Mouse (Mus musculus) macrophage (primary cell): ENCODE results near the gene Cdh4. TPM values are rescaled to one million over a fixed set of nuclear protein-coding genes. Genes with fewer than 3 reads are reported as not detected.

ENCODE experiments used
- H3K27ac ChIP-seq: fragments of 350-480 bp; formaldehyde crosslinking; 2 replicates; pipeline ENCODE4 v1.9.0; 2021
- H3K36me3 ChIP-seq: fragments of 350-480 bp; formaldehyde crosslinking; 2 replicates; pipeline ENCODE4 v1.9.0; 2021; ENCODE audit errors: inconsistent target
- H3K4me3 ChIP-seq: fragments of 350-480 bp; formaldehyde crosslinking; 2 replicates; pipeline ENCODE4 v1.9.0; 2021; ENCODE audit errors: inconsistent target
- H3K79me2 ChIP-seq: fragments of 350-480 bp; formaldehyde crosslinking; 2 replicates; pipeline ENCODE4 v1.9.0; 2021; ENCODE audit errors: inconsistent target
- WGBS: methylation state at CpG from one replicate; pipeline ENCODE4 v1.1.7; 2026; ENCODE audit warnings: inconsistent platforms; ENCODE audit not compliant: missing documents; 5-methylcytosine and 5-hydroxymethylcytosine counted together
- polyA plus RNA-seq: library from polyadenylated mRNA; stranded (reverse); fragments of 250-400 nt; gene quantifications from 3 replicates; pipeline ENCODE4 v1.2.4, GENCODE M21; 2018; ENCODE audit warnings: inconsistent platforms

The Cdh4 gene
- polyA plus RNA-seq, 1 experiment from 2014 or later: not detected

DNA sequence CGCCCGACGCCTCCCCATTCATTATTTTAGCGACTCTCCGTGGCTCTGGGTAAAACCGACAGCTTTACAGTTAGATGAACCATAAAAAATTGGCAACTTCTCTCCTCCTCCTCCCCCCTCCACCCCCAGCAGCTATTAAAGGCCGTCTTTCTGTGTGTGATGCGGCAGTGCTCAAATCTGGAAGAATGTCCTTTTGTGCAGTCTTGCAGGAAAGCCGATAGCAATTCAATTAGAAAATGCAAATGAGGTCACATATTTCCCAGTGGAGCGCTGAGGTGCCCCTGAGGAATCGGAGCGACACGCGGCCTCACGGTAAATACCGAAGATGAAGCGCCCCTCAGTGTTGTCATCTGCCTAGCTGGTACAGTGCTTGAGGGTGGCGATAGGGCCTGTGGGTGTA is 345.0 kb downstream of the Cdh4 start:
- Histone ChIP-seq H3K27ac (no peak overlapping the region), H3K36me3 (no peaks in the 10 kb centered on the region), H3K79me2 (no peaks in the 10 kb centered on the region), H3K4me3 (no peak overlapping the region)
- WGBS: 91% methylated on average over 18 of the region's 18 CpGs

DNA sequence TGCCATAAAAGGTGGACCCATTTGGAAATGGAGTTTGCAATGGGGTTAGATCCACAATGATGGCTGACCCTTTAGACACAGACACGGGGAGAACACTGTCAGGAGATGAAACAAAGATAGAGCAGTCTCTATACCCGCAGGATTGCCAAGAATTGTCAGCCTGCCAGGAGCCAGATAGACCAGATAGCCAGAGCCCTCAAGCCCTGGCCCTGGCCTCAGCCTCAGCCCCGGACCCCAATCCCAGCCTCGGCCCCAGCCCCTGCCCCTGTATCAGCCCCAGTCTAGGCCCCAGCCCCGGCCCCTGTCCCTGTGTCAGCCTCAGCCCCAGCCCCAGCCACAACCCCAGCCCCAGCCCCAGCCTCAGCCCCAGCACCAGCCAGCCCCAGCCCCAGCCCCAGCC is 345.6 kb downstream of the Cdh4 start:
- Histone ChIP-seq H3K27ac (no peak overlapping the region), H3K36me3 (no peaks in the 10 kb centered on the region), H3K79me2 (no peaks in the 10 kb centered on the region), H3K4me3 (no peak overlapping the region)
- 84% methylated on average over 5 of the region's 5 CpGs for WGBS

DNA sequence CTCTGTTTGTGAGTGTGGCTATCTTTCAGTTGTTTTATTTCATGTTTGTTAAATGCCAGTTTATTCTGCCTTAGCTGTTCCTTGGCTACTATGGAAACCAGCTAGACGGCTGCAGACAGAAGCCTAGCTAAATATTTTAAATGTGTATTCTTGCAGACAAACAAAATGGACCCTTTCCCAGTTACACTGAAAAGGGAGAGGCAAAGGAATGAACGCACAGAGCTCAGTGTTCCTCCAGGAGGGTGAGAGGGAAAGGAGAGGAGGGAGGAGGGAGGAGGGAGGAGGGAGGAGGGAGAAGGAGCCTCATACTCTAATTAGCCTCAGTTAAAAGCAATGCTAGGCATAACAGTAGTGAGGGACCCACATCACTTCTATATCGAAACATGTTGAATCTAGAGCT is 348.5 kb downstream of the Cdh4 start:
- Histone ChIP-seq H3K27ac (no peak overlapping the region), H3K36me3 (no peaks in the 10 kb centered on the region), H3K79me2 (no peaks in the 10 kb centered on the region), H3K4me3 (no peak overlapping the region)
- WGBS: 82% methylated on average over 3 of the region's 3 CpGs

GRCm38 (mm10) chr2:179792426-179793133 is 350.3 kb downstream of the Cdh4 start:
- Histone ChIP-seq H3K27ac (no peak overlapping the region), H3K4me3 (no peak overlapping the region), H3K79me2 (no peaks in the 10 kb centered on the region), H3K36me3 (no peaks in the 10 kb centered on the region)
- WGBS: 77% methylated on average over 13 of the region's 13 CpGs

- 85% methylated on average over 1 of the region's 1 CpGs for WGBS
- no peaks in the 10 kb centered on the region for H3K79me2 ChIP-seq
- no peaks in the 10 kb centered on the region for H3K36me3 ChIP-seq
- no peak overlapping the region for H3K4me3 ChIP-seq
- no peak overlapping the region for H3K27ac ChIP-seq
These were observed 352.1 kb downstream of the Cdh4 start for GRCm38 (mm10) chr2:179794354-179794753.

- Histone ChIP-seq H3K4me3 (no peak overlapping the region), H3K36me3 (no peaks in the 10 kb centered on the region), H3K79me2 (no peaks in the 10 kb centered on the region), H3K27ac (no peak overlapping the region)
- WGBS: 95% methylated on average over 12 of the region's 12 CpGs
These were observed 353.2 kb downstream of the Cdh4 start for GRCm38 (mm10) chr2:179795452-179795851.

- no peak overlapping the region for H3K4me3 ChIP-seq
- no peaks in the 10 kb centered on the region for H3K79me2 ChIP-seq
- H3K36me3 ChIP-seq: no peaks in the 10 kb centered on the region
- whole genome bisulfite sequencing: 79% methylated on average over 19 of the region's 19 CpGs
- H3K27ac ChIP-seq: no peak overlapping the region
These were observed 357.8 kb downstream of the Cdh4 start for GRCm38 (mm10) chr2:179799906-179800532.

- WGBS: 92% methylated on average over 7 of the region's 7 CpGs
- H3K36me3 ChIP-seq: no peaks in the 10 kb centered on the region
- no peaks in the 10 kb centered on the region for H3K79me2 ChIP-seq
- no peak overlapping the region for H3K4me3 ChIP-seq
- H3K27ac ChIP-seq: no peak overlapping the region
These were observed 358.8 kb downstream of the Cdh4 start for GRCm38 (mm10) chr2:179801042-179801441.

- H3K36me3 ChIP-seq: no peaks in the 10 kb centered on the region
- H3K79me2 ChIP-seq: no peaks in the 10 kb centered on the region
- no peak overlapping the region for H3K27ac ChIP-seq
- WGBS: 50% methylated on average over 1 of the region's 1 CpGs
- H3K4me3 ChIP-seq: no peak overlapping the region
These were observed 360.2 kb downstream of the Cdh4 start for GRCm38 (mm10) chr2:179802411-179802810.

- WGBS: 83% methylated on average over 5 of the region's 5 CpGs
- Histone ChIP-seq H3K79me2 (no peaks in the 10 kb centered on the region), H3K36me3 (no peaks in the 10 kb centered on the region), H3K4me3 (no peak overlapping the region), H3K27ac (no peak overlapping the region)
These were observed 368.9 kb downstream of the Cdh4 start for GRCm38 (mm10) chr2:179811086-179811485.

DNA sequence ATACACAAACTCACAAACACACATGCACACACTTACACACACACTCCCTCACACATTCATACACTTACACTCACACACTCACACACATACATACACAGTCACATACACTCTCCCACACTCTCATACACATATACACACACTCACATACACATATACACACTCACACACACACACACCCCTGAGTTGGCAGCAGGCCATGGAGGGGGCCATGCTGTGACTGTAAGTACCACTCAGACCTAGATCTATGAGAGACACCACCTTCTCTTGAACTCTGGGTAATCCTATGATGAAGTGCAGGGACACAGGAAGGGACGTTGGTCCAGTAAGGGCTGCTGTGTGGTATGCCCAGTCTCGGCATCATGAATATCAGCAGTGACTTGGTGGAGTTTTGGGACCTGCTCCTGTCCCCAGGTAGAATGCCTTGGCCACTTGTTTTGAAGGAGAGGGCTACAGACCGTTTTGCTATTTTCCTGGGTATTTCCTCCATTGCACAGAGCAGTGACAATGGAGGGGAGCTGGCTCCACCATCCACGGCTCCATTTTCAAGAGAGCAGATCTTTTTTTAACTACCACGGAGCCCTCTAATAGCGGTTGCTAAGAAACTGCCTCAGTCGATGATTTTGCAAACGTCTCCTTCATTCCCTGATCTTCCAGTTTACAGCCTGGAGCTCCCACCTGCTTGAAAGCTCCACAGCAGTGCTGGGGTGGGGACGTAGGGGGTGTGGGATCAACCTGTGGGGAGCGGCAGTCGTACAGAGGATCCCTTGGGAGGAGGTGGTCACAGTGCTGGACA is 371.0 kb downstream of the Cdh4 start:
- Histone ChIP-seq H3K4me3 (no peak overlapping the region), H3K27ac (no peak overlapping the region), H3K79me2 (no peaks in the 10 kb centered on the region), H3K36me3 (no peaks in the 10 kb centered on the region)
- 72% methylated on average over 11 of the region's 11 CpGs for WGBS

DNA sequence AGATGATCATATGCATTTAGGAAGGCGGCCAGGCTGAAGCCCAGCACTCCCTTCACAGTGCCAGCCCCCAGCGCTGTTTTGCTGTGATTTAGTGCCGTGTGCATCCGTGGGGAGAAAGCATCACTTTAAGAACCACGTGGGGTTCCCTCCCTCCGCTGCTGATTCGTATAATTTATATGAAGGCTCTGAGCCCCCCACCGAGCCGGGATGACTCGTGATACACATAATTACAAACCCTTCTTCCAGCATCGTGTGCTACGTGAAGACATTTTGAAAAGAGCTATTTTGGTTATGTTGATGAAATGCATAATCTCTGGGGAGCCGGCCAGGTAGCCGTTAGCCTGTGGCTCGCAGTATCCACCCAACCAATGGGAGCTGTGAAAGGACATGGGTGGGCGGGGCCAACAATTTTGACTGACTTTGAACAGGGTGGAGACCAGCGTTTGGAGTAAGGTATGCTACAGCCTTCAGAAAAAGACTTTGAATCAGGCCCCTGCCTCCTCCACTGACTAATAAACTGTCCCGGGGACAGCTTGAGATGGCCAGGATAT is 382.6 kb downstream of the Cdh4 start:
- Histone ChIP-seq H3K79me2 (no peaks in the 10 kb centered on the region), H3K4me3 (no peak overlapping the region), H3K27ac (no peak overlapping the region), H3K36me3 (no peaks in the 10 kb centered on the region)
- 50% methylated on average over 18 of the region's 18 CpGs for WGBS

- H3K79me2 ChIP-seq: no peaks in the 10 kb centered on the region
- no peak overlapping the region for H3K27ac ChIP-seq
- no peaks in the 10 kb centered on the region for H3K36me3 ChIP-seq
- no peak overlapping the region for H3K4me3 ChIP-seq
- WGBS: 97% methylated on average over 6 of the region's 6 CpGs
These were observed 386.7 kb downstream of the Cdh4 start for GRCm38 (mm10) chr2:179828968-179829367.

- H3K36me3 ChIP-seq: no peaks in the 10 kb centered on the region
- WGBS: 45% methylated on average over 6 of the region's 6 CpGs
- H3K79me2 ChIP-seq: no peaks in the 10 kb centered on the region
- no peak overlapping the region for H3K4me3 ChIP-seq
- no peak overlapping the region for H3K27ac ChIP-seq
These were observed 387.7 kb downstream of the Cdh4 start for GRCm38 (mm10) chr2:179829972-179830371.

GRCm38 (mm10) chr2:179834892-179835291 is 392.7 kb downstream of the Cdh4 start:
- WGBS: 86% methylated on average over 9 of the region's 9 CpGs
- Histone ChIP-seq H3K79me2 (no peaks in the 10 kb centered on the region), H3K27ac (no peak overlapping the region), H3K4me3 (no peak overlapping the region), H3K36me3 (no peaks in the 10 kb centered on the region)
